Mouse (Mus musculus): ENCODE data around the gene Uxt.

Gene Uxt

GRCm38 (mm10) chrX:20961477-20962378 is at the start of gene Uxt:
TSS of gene Uxt (minus strand) at chrX:20962017.
- DNase-seq, result peak; percentile 72 to 76

- DNase-seq, result no peak
Measured at GRCm38 (mm10) chrX:20980901-20981300, 19.1 kb upstream of the Uxt start.

GRCm38 (mm10) chrX:20950191-20950880 is 11.5 kb downstream of the Uxt start, which contains the start of gene Elk1:
TSS of gene Elk1 (minus strand) at chrX:20950608.
- DNase-seq, result peak; percentile 71

GRCm38 (mm10) chrX:20946055-20946454 is 15.8 kb downstream of the Uxt start:
- DNase-seq, result peak in 1 of 2 experiments; percentile 37

- peak; percentile 42 to 51 for DNase-seq
Measured at GRCm38 (mm10) chrX:20931963-20932362, 29.9 kb downstream of the Uxt start.

GRCm38 (mm10) chrX:20931364-20931763 is 30.5 kb downstream of the Uxt start, which contains the start of gene Cfp:
TSS of gene Cfp (minus strand) at chrX:20931555.
- no peak for DNase-seq

GRCm38 (mm10) chrX:20929859-20930258 is 32.0 kb downstream of the Uxt start:
- DNase-seq, result no peak

GRCm38 (mm10) chrX:20924976-20925375 is 36.8 kb downstream of the Uxt start:
- no peak for DNase-seq

- DNase-seq, result no peak
Measured at GRCm38 (mm10) chrX:20923506-20923905, 38.3 kb downstream of the Uxt start.

GRCm38 (mm10) chrX:20921366-20921765 is 40.5 kb downstream of the Uxt start:
- no peak for DNase-seq

- peak; percentile 54 to 63 for DNase-seq
Measured at GRCm38 (mm10) chrX:20920844-20921364, 40.9 kb downstream of the Uxt start, which contains the start of gene Syn1. TSS of gene Syn1 (minus strand) at chrX:20921004.

- DNase-seq, result no peak
Measured at GRCm38 (mm10) chrX:20920249-20920843, 41.5 kb downstream of the Uxt start.

- DNase-seq, result no peak
Measured at GRCm38 (mm10) chrX:20915075-20915474, 46.7 kb downstream of the Uxt start.

- no peak for DNase-seq
Measured at GRCm38 (mm10) chrX:20913726-20914125, 48.1 kb downstream of the Uxt start.

GRCm38 (mm10) chrX:20910074-20910473 is 51.7 kb downstream of the Uxt start:
- DNase-seq, result no peak
